Mouse (Mus musculus) left cerebral cortex, adult 11 months (tissue): Measurements from ENCODE around the gene Gm20458.
A peak's percentile ranks its signal among the peaks of the same experiment; 100 is the strongest.

ENCODE experiments used
- DNase-seq: peaks from one replicate; pipeline ENCODE4 v3.0.0; 2022; ENCODE audit warnings: low spot score

Gene Gm20458

GRCm38 (mm10) chr2:164460745-164461551 is at the start of gene Gm20458:
Gene Gm20458, plus strand, starts transcription at chr2:164460967.
- peak; percentile 96 for DNase-seq

- DNase-seq: no peak
These were observed 46.6 kb upstream of the Gm20458 start for GRCm38 (mm10) chr2:164414167-164414566.

GRCm38 (mm10) chr2:164414581-164414980 is 46.2 kb upstream of the Gm20458 start:
- DNase-seq: no peak

- no peak for DNase-seq
These were observed 43.6 kb upstream of the Gm20458 start for GRCm38 (mm10) chr2:164417198-164417597.

- DNase-seq: no peak
These were observed 42.4 kb upstream of the Gm20458 start for GRCm38 (mm10) chr2:164418308-164418875.

GRCm38 (mm10) chr2:164419489-164419888 is 41.3 kb upstream of the Gm20458 start:
- DNase-seq: no peak

GRCm38 (mm10) chr2:164421306-164421705 is 39.5 kb upstream of the Gm20458 start:
- DNase-seq: no peak

- no peak for DNase-seq
These were observed 38.8 kb upstream of the Gm20458 start for GRCm38 (mm10) chr2:164421979-164422378.

GRCm38 (mm10) chr2:164422675-164423393 is 37.9 kb upstream of the Gm20458 start:
- no peak for DNase-seq

GRCm38 (mm10) chr2:164423464-164423863 is 37.3 kb upstream of the Gm20458 start:
- no peak for DNase-seq

- DNase-seq: no peak
These were observed 36.4 kb upstream of the Gm20458 start for GRCm38 (mm10) chr2:164424406-164424805.

GRCm38 (mm10) chr2:164425401-164425800 is 35.4 kb upstream of the Gm20458 start:
- DNase-seq: no peak

- no peak for DNase-seq
These were observed 34.6 kb upstream of the Gm20458 start for GRCm38 (mm10) chr2:164426121-164426520.

GRCm38 (mm10) chr2:164426952-164427351 is 33.8 kb upstream of the Gm20458 start:
- DNase-seq: no peak

GRCm38 (mm10) chr2:164428451-164428850 is 32.3 kb upstream of the Gm20458 start:
- DNase-seq: no peak

- no peak for DNase-seq
These were observed 30.7 kb upstream of the Gm20458 start for GRCm38 (mm10) chr2:164429881-164430615.

- DNase-seq: no peak
These were observed 30.1 kb upstream of the Gm20458 start for GRCm38 (mm10) chr2:164430697-164431096.

- DNase-seq: no peak
These were observed 28.9 kb upstream of the Gm20458 start for GRCm38 (mm10) chr2:164431676-164432465.

- no peak for DNase-seq
These were observed 28.1 kb upstream of the Gm20458 start for GRCm38 (mm10) chr2:164432541-164433191.

GRCm38 (mm10) chr2:164433278-164433895 is 27.4 kb upstream of the Gm20458 start:
- DNase-seq: no peak
